Mouse (Mus musculus): Measurements from ENCODE around the gene Wdr78.

Wdr78 gene

GRCm38 (mm10) chr4:103056909-103057308 lies 57.4 kb downstream of the Wdr78 start:
- in situ Hi-C loops (cut with MseI, MboI), result no loop called here

GRCm38 (mm10) chr4:103048046-103048445 lies 66.3 kb downstream of the Wdr78 start:
- in situ Hi-C loops (cut with MseI, MboI), result no loop called here

GRCm38 (mm10) chr4:103042997-103043396 lies 71.4 kb downstream of the Wdr78 start:
- in situ Hi-C loops (cut with MseI, MboI), result no loop called here

- in situ Hi-C loops (cut with MseI, MboI), result no loop called here
Observed at GRCm38 (mm10) chr4:103039838-103040191, 74.5 kb downstream of the Wdr78 start.

- in situ Hi-C loops (cut with MseI, MboI), result no loop called here
Observed at GRCm38 (mm10) chr4:103039103-103039837, 75.1 kb downstream of the Wdr78 start.

- in situ Hi-C loops (cut with MseI, MboI), result no loop called here
Observed at GRCm38 (mm10) chr4:103028177-103029088, 85.9 kb downstream of the Wdr78 start.

- in situ Hi-C loops (cut with MseI, MboI), result no loop called here
Observed at GRCm38 (mm10) chr4:103027745-103028144, 86.6 kb downstream of the Wdr78 start.

GRCm38 (mm10) chr4:103026621-103027020 lies 87.7 kb downstream of the Wdr78 start, which contains the start of gene Insl5:
Insl5 (minus strand) TSS chr4:103026842.
- in situ Hi-C loops (cut with MseI, MboI), result no loop called here

- in situ Hi-C loops (cut with MseI, MboI), result no loop called here
Observed at GRCm38 (mm10) chr4:103013490-103013889, 100.9 kb downstream of the Wdr78 start.

- in situ Hi-C loops (cut with MseI, MboI), result no loop called here
Observed at GRCm38 (mm10) chr4:103011823-103012222, 102.5 kb downstream of the Wdr78 start.

GRCm38 (mm10) chr4:103010734-103011133 lies 103.6 kb downstream of the Wdr78 start:
- in situ Hi-C loops (cut with MseI, MboI), result no loop called here

GRCm38 (mm10) chr4:103006943-103007418 lies 107.4 kb downstream of the Wdr78 start:
- in situ Hi-C loops (cut with MseI, MboI), result no loop called here

- in situ Hi-C loops (cut with MseI, MboI), result no loop called here
Observed at GRCm38 (mm10) chr4:103006266-103006665, 108.1 kb downstream of the Wdr78 start.

GRCm38 (mm10) chr4:103005190-103005945 lies 109.0 kb downstream of the Wdr78 start:
- in situ Hi-C loops (cut with MseI, MboI), result no loop called here

- in situ Hi-C loops (cut with MseI, MboI), result no loop called here
Observed at GRCm38 (mm10) chr4:103004681-103005080, 109.7 kb downstream of the Wdr78 start.

GRCm38 (mm10) chr4:102991685-102992084 lies 122.7 kb downstream of the Wdr78 start:
- in situ Hi-C loops (cut with MseI, MboI), result no loop called here

- in situ Hi-C loops (cut with MseI, MboI), result no loop called here
Observed at GRCm38 (mm10) chr4:102990595-102991340, 123.6 kb downstream of the Wdr78 start.

- in situ Hi-C loops (cut with MseI, MboI), result no loop called here
Observed at GRCm38 (mm10) chr4:102990016-102990415, 124.3 kb downstream of the Wdr78 start.

GRCm38 (mm10) chr4:102989391-102989790 lies 125.0 kb downstream of the Wdr78 start:
- in situ Hi-C loops (cut with MseI, MboI), result loop anchor here (10.0 kb wide), 1 partner anchor 155 kb away; no protein-coding TSS in a partner anchor

- in situ Hi-C loops (cut with MseI, MboI), result loop anchor here (10.0 kb wide), 1 partner anchor 156 kb away; no protein-coding TSS in a partner anchor
Observed at GRCm38 (mm10) chr4:102988526-102988925, 125.8 kb downstream of the Wdr78 start.

All from mouse trophoblast stem cell (cell line).